Mouse (Mus musculus) limb, embryonic 11.5 days (tissue): ENCODE measurements around the gene Vmn1r137. TPM values are rescaled to one million over a fixed set of nuclear protein-coding genes. Genes with fewer than 3 reads are reported as not detected.
"Not testable (repeated sequence)": the region's sequence is repeated elsewhere in the genome, so short reads cannot be mapped to it uniquely, and the experiment has no call there.

Experiments used
- ATAC-seq: fragments of 200-750 bp; cut with Nextera tagmentation; 2 replicates; pipeline ENCODE4 v1.8.0; 2017; ENCODE audit warnings: low read depth; ENCODE audit not compliant: insufficient number of reproducible peaks, low FRiP score, low TSS enrichment
- DNase-seq: peaks from one replicate; pipeline ENCODE4 v3.0.0-alpha.2; 2015; ENCODE audit warnings: low spot score
- H3K27ac ChIP-seq: fragments of 300-500 bp; sonication (generic); replicated peaks from 2 replicates; pipeline ENCODE4 v1.5.1; 2014; ENCODE audit warnings: low read depth, mild to moderate bottlenecking, low read length
- H3K27me3 ChIP-seq: fragments of 300-500 bp; sonication (generic); 2 replicates; pipeline ENCODE4 v1.6.1; 2014; ENCODE audit warnings: mild to moderate bottlenecking, low read length, mixed read lengths; ENCODE audit not compliant: control insufficient read depth, insufficient read depth
- H3K36me3 ChIP-seq: fragments of 300-500 bp; sonication (generic); 2 replicates; pipeline ENCODE4 v1.6.1; 2014; ENCODE audit warnings: mild to moderate bottlenecking, low read length, moderate library complexity, mixed read lengths; ENCODE audit not compliant: control insufficient read depth, insufficient read depth
- H3K4me1 ChIP-seq: fragments of 300-500 bp; sonication (generic); 2 replicates; pipeline ENCODE4 v1.6.1; 2014; ENCODE audit warnings: low read length, mixed read lengths; ENCODE audit not compliant: control insufficient read depth, insufficient read depth
- H3K4me2 ChIP-seq: fragments of 300-500 bp; sonication (generic); 2 replicates; pipeline ENCODE4 v1.6.1; 2014; ENCODE audit warnings: low read depth, mild to moderate bottlenecking, moderate library complexity; ENCODE audit not compliant: severe bottlenecking
- H3K4me3 ChIP-seq: fragments of 300-500 bp; sonication (generic); 2 replicates; pipeline ENCODE4 v1.5.1; 2014; ENCODE audit warnings: low read depth, low read length
- H3K9ac ChIP-seq: fragments of 300-500 bp; sonication (generic); 2 replicates; pipeline ENCODE4 v1.6.1; 2014; ENCODE audit warnings: mild to moderate bottlenecking, low read length
- H3K9me3 ChIP-seq: fragments of 300-500 bp; sonication (generic); 2 replicates; pipeline ENCODE4 v1.6.1; 2016; ENCODE audit warnings: low read length; ENCODE audit not compliant: control insufficient read depth
- WGBS: fragments of 180-500 bp; shearing (Covaris S2); extraction: QIAGEN DNeasy Blood & Tissue Kit; methylation state at CpG from one replicate; pipeline ENCODE4 v1.1.7; 2014; 5-methylcytosine and 5-hydroxymethylcytosine counted together
- polyA plus RNA-seq: library from polyadenylated mRNA; unstranded; fragments of >200 nt; fragmentation: Nextera tagmentation; extraction: Ambion mirVana; gene quantifications from 2 replicates; pipeline ENCODE4 v1.2.1, GENCODE M21; 2014

The Vmn1r137 gene
- not detected in 2 replicates for polyA plus RNA-seq

DNA sequence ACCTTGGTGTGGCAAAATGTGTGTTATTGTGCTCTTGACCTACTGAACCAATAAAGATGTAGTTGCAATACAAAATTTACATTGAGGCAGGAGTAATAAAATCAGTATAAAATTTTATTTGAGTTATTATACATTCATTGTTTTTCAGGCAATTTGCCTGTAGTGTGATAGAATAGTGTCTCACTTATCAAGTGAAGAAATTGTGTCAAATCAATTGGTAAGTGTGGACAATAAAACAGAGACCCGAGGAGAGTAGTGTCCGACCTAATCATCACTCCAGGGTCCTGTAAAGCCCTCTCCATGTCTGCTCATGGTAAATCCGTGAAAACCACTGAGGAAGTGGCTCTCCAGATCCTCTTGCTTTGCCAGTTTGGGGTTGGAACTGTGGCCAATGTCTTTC lies at the start of gene Vmn1r137:
Gene Vmn1r137, plus strand, starts transcription at position 301 of the 400 bp plus-strand sequence.
- not testable (repeated sequence) for H3K4me3 ChIP-seq, H3K36me3 ChIP-seq, H3K4me1 ChIP-seq, H3K4me2 ChIP-seq, H3K9ac ChIP-seq, H3K27ac ChIP-seq, H3K9me3 ChIP-seq, DNase-seq, ATAC-seq, H3K27me3 ChIP-seq
- no CpG with 5 or more reads among the region's 3 CpGs for WGBS

GRCm38 (mm10) chr7:22028797-22029196 lies 34.4 kb downstream of the Vmn1r137 start, which contains the start of gene Vmn1r138:
TSS of gene Vmn1r138 (minus strand) at chr7:22028897.
- H3K4me3 ChIP-seq, H3K9ac ChIP-seq, H3K27me3 ChIP-seq, H3K4me1 ChIP-seq, DNase-seq, H3K4me2 ChIP-seq, H3K9me3 ChIP-seq, H3K36me3 ChIP-seq, ATAC-seq, H3K27ac ChIP-seq: not testable (repeated sequence)
- no CpG with 5 or more reads among the region's 2 CpGs for WGBS

Other genes with a start within 250 kb of the Vmn1r137 start
- not detected in 2 replicates for gene Gm4175, start 233.1 kb upstream of the Vmn1r137 start, polyA plus RNA-seq
- gene Gm4177, start 197.9 kb upstream of the Vmn1r137 start, polyA plus RNA-seq: not detected in 2 replicates
- gene Vmn1r135, start 162.2 kb upstream of the Vmn1r137 start, polyA plus RNA-seq: not detected in 2 replicates
- gene Gm5725, start 150.3 kb upstream of the Vmn1r137 start, polyA plus RNA-seq: not detected in 2 replicates
- not detected in 2 replicates for gene Gm5891, start 73.3 kb upstream of the Vmn1r137 start, polyA plus RNA-seq
- gene Vmn1r138, start 34.3 kb downstream of the Vmn1r137 start, polyA plus RNA-seq: not detected in 2 replicates
- not detected in 2 replicates for gene Gm6176, start 61.7 kb downstream of the Vmn1r137 start, polyA plus RNA-seq
- gene Vmn1r139, start 74.5 kb downstream of the Vmn1r137 start, polyA plus RNA-seq: not detected in 2 replicates
- not detected in 2 replicates for gene Gm16451, start 123.7 kb downstream of the Vmn1r137 start, polyA plus RNA-seq
- gene Gm10666, start 140.2 kb downstream of the Vmn1r137 start, polyA plus RNA-seq: not detected in 2 replicates
- not detected in 2 replicates for gene Vmn1r142, start 169.4 kb downstream of the Vmn1r137 start, polyA plus RNA-seq
- not detected in 2 replicates for gene Vmn1r143, start 194.8 kb downstream of the Vmn1r137 start, polyA plus RNA-seq
- not detected in 2 replicates for gene Gm8653, start 206.7 kb downstream of the Vmn1r137 start, polyA plus RNA-seq
- not detected in 2 replicates for gene Gm8453, start 234.9 kb downstream of the Vmn1r137 start, polyA plus RNA-seq